Mouse (Mus musculus): ENCODE measurements around the gene Psmd9.

Gene Psmd9

DNA sequence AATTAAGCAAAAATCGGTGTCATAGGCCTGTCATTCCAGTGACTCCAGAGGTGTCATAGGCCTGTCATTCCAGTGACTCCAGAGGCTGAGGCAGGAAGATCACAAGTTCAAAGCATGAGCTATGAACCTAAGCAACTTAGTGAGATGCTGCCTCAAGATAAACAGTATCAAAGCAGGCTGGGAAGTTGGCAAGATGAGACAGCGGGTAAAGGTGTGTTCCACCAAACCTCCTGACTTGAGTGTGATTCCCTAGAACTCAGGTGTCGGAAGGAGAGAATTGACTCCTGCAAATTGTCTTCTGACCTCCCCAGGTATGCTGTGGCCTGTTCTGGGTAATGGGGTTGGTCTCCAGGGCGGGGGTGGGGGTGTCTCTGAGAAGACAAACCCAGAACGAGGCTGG lies at the start of gene Psmd9:
Psmd9 (plus strand) TSS at position 130 of the 400 bp plus-strand sequence.
- no peak for DNase-seq (ENCODE audit: low spot score in 2 of 2)

DNA sequence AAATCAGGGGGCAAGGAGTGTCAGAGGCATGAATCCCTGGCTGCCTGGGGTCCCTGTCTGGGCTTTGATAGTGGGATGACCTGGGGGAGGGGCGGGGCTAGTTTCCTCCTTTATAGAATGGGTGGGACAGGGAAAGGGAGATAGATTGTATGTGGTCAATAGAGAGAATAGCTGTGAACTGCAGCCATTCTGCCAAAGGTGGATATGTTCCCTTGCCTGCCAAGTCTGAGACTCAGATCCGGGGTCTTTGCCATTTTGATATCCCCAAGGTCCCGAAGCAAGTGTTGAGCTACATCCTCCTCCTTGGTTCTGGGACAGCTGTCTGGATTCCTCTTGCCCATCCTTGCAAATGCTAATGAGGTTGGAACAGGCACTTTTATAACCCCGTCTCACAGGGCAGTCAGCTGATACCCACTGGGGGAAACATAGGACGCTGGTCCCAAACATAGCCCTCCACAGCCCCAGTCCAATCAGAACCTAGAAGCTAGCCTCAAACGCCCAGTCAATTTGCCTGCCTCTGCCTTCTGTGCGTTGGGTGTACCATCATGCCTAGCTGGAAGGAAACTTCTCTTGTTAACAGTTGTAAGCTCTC lies 48.5 kb upstream of the Psmd9 start:
- no peak for DNase-seq (ENCODE audit: low spot score in 2 of 2)

DNA sequence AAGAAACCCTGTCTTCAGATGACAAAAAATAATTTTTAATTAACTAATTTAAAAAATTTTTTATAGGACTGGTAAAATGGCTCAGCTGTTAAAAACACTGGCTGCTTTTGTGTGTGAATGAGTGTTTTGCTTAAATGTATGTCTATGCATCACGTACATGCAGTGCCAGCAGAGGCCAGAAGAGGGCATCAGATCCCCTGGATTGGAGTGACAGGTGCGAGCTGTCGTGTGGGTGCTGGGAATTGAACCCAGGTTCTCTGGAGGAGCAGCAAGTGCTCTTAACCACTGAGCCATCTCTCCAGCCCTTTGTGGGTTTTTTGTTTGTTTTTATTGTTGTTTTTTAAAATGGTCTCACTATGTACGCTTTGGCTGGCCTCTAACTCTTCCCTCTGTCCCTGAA lies 47.0 kb upstream of the Psmd9 start:
- peak in 1 of 2 experiments; percentile 46 for DNase-seq (ENCODE audit: low spot score in 2 of 2)

DNA sequence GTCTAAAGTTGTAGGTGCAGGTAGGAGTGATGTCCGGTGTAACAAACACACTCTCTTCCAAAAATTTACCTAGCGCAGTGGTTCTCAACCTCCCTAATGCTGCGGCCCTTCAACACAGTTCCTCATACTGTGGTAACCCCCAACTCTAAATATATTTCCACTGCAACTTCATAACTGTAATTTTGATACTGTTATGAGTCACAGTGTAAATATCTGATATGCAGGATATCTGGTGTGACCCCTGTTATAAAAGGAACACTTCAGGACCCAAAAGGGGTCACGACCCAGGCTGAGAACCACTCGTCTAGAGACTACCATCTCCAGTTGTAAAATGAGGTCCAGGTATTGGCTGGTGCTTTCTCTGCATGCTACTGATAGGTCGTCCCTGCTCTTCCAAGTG lies 44.1 kb upstream of the Psmd9 start:
- DNase-seq (ENCODE audit: low spot score in 2 of 2): no peak

DNA sequence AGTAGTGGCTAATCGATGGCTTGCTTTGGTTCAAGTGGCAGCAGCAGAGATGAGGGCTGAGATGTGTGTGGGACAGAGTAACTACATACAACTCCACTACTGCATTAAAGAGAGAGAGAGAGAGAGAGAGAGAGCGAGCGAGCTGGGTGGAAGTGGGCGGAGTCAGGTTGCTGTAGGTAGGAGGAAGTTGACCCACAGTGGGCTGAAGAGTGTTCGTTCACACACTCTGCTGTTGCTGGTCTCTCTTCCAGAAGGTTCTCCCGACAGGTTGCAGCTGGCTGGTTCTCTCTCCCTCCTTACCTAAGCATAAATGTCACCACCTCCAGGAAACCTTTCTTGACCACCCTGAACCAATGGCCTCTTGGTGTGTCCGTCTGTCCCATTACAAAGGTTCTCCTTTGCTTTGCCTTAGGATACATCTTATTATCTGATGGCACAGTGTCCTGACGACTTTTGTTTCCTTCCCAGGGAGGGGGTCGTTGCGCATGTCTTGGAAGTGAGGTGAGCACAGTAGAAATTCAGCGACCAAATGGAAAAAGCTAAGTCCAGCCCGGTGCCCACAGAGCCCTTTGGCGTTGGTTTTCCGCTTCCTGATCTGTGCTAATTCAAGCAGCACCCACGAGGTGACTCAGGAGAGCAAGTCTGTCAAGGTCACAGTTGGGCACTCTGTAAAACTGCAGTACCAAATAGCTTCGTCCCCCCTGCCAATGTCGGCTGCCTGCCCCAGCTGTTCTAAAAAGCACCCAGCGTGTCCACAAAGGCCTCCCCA lies 43.4 kb upstream of the Psmd9 start:
- DNase-seq (ENCODE audit: low spot score in 2 of 2): peak; percentile 39 to 59

DNA sequence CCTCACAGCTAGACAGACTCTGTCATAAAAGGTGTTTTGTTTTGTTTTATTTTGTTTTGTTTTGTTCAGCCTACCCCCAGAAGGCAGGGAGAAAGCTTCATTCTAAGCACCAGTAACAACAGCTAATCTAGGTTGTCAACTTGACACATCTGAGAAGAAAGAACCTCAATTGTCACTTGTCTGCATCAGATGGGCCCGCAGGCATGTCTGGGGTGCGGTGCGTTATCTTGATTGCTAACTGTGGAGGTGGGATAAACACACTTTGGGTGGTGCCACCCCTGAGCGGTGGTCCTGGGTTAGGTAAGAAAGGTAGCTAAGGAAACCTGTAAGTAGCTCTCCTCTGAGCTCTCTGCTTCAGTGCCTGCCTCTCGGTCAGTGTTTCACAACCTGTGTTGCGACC lies 42.2 kb upstream of the Psmd9 start:
- DNase-seq (ENCODE audit: low spot score in 2 of 2): no peak

DNA sequence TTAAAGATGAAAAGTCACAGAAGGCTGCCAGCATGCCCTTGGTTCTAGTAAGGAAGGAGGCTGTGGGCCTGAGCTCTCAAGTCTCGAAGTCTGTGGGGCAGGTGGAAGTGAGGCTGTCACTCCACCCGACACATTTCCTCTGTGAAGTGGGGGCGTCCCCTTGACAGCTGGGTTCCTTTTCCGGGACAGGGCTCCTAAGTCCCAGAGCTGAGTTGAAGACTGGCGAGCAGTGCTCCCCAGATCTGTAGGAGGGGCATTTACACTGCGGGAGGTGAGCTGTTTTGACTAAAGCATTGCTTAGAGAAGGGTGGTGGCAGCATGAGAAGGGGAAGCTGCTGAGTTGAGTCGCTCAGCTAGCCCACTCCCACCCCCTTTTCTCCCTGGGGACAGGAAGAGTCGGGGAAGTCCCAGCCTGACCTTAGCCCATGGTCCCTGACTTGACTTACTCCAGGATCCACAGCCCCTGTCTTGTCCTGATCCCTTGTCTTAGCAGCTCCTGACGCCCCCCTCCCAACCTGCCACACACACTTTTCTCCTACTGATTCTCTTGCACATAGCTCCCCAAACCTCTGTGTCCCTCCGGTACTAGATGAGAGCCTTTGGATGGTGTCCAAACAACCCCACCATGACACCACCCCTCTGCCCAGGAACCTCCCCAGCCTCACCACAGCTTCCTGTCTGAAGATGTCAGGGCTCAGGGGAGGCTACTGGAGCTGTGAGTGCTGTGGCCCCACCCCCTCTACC lies 40.6 kb upstream of the Psmd9 start:
- DNase-seq (ENCODE audit: low spot score in 2 of 2): peak; percentile 56 to 66

DNA sequence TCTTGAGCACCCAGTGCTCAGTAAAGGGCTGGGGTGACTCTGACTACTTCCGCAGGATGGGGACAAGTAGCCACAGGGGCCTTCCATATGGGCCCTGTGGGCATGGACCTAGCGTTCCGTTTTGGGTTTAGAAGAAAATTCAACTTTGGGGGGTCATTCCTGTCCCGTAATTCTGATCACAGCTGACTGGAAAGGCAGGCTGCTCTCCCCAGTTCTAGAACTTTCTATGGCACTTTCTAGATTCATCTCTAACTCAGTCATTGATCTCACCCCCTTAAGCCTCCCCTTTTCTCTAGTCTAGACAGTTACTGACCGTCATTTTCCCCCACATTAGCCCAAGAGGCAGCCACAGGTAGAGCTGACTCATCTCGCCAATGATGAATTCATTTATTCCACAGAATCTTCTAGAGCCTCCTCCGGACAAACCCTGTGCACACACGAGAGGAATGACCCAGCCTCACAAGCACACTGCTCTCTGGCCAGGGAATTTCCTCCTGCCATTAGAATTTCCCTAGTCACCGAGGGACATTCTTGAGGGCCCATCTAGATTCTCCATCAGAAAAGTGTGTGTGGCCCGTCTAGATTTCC lies 39.9 kb upstream of the Psmd9 start:
- DNase-seq (ENCODE audit: low spot score in 2 of 2): no peak

DNA sequence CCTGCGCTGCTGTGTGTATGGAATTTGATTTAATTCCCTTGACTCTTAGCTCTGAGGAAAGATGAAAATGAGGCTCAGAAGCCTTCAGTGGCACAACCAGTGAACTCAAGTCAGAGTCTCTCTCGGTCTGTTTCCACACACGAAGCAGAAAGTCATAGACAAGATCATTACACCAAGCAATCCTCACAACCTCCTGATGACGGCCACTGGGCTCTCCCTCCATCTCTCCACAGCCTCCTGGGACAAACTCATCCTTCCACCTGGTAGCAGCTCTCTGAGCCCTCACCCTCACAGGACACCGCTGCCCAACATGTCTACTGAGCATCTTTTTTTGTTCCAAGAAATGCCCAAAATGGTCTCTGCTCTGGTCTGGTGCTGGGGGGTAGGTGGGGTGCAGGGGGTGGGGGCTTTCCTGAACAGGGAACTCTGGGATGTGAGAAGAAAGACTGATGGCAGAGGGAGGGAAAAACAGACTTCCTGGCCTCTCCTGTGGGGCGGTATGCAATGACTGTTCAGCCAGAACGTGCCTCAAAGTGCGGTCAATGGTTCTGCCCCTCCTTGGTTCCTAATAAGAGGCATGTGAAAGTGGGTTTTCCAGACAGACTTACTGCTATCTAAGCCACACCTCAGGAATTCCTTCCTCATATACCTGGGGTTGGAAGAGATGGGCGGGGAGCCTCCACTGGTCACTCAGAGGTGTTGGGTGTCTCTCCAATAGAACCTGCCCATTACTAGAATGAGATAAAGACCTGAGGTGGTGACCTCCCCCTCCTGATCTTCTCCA lies 39.0 kb upstream of the Psmd9 start:
- DNase-seq (ENCODE audit: low spot score in 2 of 2): no peak

DNA sequence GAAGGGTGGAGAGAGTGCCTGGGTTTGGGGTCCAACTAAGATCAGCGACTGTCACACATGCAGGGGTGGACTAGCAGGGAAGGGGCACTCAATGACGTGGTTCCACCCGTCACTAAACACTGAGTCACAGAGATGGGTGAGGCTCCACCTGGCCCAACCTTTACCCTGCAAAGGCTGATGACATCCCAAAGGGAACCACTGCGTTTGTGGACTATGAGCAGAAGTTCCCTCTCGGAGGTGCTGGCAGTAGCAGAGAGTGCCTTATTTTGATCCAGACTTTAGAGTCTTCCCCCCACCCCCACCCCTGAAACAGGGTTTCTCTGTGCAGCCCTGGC lies 38.4 kb upstream of the Psmd9 start:
- DNase-seq (ENCODE audit: low spot score in 2 of 2): no peak

DNA sequence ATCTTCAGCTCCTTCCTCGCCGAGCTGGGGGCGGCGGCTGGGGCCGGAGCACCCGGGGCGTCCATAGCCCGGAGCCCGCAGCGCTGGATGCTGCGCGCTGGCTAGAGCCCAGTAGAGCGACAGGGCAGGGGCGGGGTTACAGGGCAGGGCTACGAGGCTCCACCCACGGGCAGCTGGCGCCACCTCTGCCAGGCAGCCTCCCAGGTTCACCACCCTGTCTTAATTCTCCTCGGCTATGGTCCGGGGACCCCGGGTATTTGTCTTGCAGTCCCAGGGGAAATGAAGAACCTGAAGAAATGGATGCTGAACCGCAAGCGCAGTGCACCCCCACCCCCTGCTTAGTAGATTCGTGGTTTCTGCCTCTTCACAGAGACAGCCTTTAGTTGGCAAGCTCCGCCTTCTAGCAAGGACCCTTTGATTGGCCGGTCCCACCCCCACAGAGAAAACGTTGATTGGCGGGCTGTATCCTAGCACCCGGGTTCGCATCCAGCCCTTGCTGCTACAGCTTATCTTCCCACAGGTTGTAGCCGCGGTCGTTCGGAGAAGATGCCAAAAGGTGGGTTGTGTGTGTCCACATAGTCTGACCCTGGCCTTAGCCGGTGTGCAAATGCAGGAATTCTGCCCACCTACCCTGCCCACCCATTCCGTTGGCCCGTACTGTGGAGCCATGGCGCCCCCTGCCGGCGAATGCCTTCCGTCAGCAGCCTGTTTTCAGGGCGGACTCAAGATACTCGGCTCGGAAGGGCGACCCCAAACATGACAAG lies 36.7 kb upstream of the Psmd9 start, which contains the start of gene Rhof:
Rhof (minus strand) TSS at position 385 of the 764 bp plus-strand sequence.
- DNase-seq (ENCODE audit: low spot score in 2 of 2): peak; percentile 85 to 87

DNA sequence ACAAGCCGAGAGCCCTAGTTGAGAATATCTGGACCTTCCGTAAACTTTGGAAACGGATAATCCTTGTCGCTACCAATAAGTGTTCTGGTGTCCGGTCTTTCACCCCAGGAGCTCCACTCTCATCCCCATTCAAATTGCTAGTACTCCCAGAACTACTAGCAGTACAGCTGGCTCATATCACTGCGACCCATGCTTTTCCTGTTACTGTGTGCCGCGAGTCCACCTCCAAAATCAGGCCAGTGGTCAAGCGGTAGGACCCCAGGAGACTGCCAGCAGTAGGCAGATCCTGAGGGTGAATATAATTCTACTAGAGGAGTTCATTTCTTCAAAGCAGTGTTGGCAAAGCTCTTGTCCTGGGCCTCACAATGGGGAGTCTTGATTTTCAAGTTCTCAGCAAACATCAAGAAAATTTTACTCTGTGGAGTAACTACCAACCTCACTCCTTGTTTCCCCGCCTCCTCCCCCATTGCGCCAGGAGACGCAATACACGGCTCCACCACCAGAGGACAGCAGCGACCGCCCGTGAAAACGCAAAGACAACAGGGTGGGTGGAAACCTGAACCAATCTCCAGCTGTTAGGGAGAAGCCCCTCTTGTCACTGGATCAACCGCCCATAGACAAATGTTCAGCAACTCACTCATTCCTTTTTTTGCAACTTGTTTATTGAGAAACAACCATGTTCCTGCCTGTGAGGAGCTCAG lies 36.0 kb upstream of the Psmd9 start:
- DNase-seq (ENCODE audit: low spot score in 2 of 2): peak; percentile 82 to 87

DNA sequence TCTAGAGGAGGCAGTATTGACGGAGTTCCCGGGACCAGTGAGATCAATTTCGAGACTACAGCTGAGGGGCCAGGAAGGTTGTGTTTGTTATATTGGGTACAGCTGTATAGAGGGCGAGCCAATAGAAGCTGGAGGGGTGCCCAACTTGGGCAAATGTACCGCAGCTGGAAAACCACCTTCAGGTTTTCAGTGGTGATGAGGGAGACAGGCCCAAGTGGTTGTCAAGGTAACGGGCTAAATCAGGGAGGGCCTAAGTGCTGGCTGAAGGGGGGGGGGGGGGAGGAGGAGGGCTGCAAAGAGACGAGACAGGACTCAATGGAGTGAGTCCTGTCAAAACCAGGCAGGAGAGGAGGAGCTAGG lies 35.4 kb upstream of the Psmd9 start:
- no peak for DNase-seq (ENCODE audit: low spot score in 2 of 2)

DNA sequence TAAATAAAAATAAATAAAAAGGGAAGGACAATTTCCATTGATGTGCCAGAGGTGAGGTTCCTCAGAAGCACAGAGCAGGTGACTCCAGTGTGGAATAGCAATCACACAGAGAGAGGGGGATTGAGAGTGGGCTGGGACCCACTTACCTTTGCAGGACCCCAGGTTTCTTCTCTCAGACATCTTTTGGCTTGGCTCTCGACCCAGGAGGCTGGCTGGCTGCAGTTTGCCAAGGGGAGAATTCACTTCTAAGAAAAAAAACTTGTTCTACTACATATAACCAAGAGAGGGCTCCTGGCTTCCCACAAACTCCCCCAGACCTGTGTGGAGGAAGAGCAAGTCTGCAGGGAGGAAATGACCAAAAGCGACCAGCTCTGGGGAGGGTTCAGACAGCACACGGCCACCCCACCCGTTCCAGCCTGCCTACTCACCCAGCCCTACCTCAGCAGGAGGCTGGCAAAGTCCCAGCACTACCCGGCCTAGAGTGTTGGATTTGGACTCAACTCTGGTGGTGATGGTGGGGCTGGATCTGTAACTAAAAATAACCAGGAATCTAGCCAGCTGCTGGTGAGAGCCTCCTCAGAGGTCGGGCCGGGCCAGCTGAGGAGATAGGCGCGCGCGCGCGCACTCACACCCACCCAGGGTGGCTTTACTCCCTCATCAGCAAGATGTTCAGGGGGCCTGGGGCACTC lies 34.9 kb upstream of the Psmd9 start:
- no peak for DNase-seq (ENCODE audit: low spot score in 2 of 2)

DNA sequence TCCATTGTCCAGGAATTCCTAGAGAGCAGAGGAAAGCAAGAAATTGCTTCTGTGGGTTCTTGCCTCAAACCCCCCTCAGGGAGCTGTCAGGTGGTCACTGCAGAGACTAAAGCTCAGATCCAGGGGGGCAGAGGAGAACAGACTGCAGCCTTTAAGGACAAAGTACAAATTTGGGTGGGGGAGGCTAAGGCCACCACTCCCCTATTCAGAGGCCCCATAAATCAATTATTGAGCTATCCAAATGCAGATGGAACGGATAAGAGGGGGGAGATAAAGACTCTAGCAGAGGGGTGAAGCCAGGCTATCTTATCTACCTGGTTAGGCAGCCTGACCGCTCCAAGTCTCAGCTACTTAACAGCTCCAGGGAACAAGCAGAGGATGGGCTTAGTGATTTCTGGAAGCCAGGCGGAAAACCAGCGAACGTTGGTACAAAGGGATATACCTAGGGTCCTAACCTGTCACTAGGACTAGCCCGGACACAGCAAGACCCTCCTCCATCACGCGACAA lies 34.3 kb upstream of the Psmd9 start:
- no peak for DNase-seq (ENCODE audit: low spot score in 2 of 2)

DNA sequence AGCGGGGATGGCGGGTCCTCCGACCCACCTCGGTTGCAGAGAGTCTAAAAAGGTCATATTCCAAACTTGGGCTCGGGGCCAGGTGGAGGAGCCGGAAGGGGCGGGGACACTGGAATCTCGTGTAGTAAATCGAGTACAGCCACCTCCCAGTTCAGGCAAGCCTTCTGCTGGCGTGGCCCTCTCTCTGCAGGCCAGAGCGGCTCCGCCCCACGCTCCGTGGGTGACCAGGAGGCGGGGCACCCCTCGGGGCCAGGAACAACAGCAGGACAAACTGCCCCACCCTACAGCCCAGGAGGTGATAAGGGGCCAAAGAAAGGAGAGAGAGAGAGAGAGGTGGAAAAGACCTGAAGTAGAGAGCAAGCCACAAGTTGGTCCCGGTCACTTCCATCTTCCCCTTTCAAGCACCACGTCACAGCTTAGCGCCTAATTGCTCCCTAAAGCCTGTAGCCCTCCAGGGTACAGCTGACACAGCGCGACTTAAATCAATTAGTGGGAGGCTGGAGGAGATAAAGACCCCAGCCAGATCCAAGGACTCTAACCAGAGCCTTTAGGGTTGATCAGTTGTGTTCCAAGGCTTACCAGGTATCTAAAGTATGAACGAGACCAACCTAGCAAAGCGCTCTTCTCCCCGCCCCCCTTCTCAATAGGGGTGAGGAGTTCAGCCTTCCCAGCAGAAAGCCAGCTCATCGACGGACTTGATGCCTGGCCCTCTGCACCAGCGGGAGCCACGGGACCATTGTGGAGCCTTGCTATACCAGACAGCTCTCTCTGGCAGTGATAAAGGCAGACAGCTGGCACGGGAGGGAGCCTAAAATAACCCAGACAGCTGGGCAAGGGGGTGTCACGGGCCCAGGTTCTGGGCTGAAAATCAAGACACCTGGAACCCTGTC lies 33.5 kb upstream of the Psmd9 start:
- peak in 1 of 2 experiments; percentile 35 for DNase-seq (ENCODE audit: low spot score in 2 of 2)

DNA sequence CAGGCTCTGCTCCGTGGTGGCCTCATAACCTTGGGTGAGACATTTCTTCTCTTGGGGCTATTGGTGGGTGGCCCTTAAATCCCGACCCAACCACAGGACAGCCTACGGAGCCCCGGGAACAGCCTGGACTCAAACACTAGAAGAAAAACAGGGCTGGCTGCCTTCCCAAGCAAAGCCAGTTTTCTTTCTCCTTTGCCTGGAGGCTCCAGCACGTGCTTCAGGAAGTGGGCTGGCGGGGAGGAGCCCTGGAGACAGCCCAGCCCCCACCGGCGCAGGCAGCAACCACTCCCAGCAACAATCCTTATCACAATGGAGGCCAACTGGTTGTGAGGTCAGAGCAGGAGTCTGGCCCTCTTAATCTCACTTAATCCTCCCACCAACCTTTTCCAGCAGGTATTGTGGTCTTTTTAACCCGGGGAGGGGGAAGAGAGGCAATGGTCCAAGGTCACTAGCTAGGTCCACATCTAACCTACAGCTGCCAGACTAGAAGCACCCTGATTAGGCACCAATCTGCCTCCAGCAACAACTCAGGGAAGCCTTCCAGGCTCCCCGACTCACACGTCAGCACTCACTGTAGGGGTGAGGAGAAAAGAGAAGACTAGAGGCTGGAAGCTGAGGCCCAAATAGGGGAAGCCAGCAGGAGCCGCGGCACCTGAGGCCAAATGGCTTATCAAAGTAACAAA lies 32.7 kb upstream of the Psmd9 start:
- peak in 1 of 2 experiments; percentile 58 for DNase-seq (ENCODE audit: low spot score in 2 of 2)
